Mouse (Mus musculus): ENCODE measurements at regions not wholly inside any gene's neighbourhood (a gene's known extent, or its start where the extent isn't known, plus 50 kb on each side); places are given as distances from the start of the nearest gene placed in this dataset.

- no peak for TF ChIP-seq HCFC1 (IDR thresholded peaks at IDR 0.05; ENCODE audit: borderline replicate concordance, insufficient read depth, low read length)
- no peak for TF ChIP-seq CHD2 (IDR thresholded peaks at IDR 0.05; ENCODE audit: low read depth, low read length)
- no peak for TF ChIP-seq MAFK (IDR thresholded peaks at IDR 0.05; ENCODE audit: insufficient read depth, low read depth, low read length)
These were observed 155.5 kb upstream of the Prkcq start for GRCm38 (mm10) chr2:11016446-11016845.
